ENCODE assay signal across 8 mouse cellular contexts in the genomic region with DNA sequence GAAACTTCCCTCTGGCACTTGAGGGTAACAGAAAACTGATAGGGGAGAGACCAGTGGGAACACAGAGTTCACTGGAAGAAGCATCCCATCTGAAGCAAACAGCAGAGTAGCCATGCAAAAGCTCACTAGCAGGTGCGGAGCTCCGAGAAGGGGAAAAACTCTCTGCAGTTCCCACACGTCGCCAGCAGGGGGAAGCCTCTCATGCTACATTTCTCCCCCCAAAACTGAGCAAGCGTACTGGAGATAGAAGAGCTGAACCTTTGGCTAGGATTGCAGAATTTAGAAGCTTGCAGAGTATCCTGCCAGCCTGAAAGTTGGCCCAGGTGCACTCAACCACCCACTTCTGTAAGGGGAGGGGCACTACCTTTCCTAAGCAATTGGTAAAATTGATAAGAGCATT. TPM values are rescaled to one million over a fixed set of nuclear protein-coding genes. Genes with fewer than 3 reads are reported as not detected.
A peak's percentile ranks its signal among the peaks of the same experiment; 100 is the strongest.
DNase-seq lines count a peak whose midpoint lies in the region; ATAC-seq and TF ChIP-seq lines count a peak whose summit lies in the region.

No protein-coding gene starts in this region.

- WGBS in intestine, embryonic 14.5 days: 13% methylated on average over 5 of the region's 5 CpGs
- 14% methylated on average over 5 of the region's 5 CpGs for WGBS in intestine, embryonic 15.5 days
- WGBS in hindbrain, embryonic 15.5 days: 12% methylated on average over 5 of the region's 5 CpGs

- no peaks in the 10 kb centered on the region for H3K9me3 ChIP-seq in intestine, embryonic 14.5 days (ENCODE audit: control insufficient read depth, low read length)
- H3K9me3 ChIP-seq in intestine, embryonic 15.5 days: no peaks in the 10 kb centered on the region
- H3K9me3 ChIP-seq in hindbrain, embryonic 15.5 days: no peaks in the 10 kb centered on the region

- H3K4me2 ChIP-seq in intestine, embryonic 14.5 days (ENCODE audit: low read length): no peak overlapping the region
- H3K4me2 ChIP-seq in intestine, embryonic 15.5 days (replicated peaks): no peak overlapping the region
- H3K4me2 ChIP-seq in hindbrain, embryonic 15.5 days: no peak overlapping the region

- TF ChIP-seq CTCF in left cerebral cortex, adult 2 months (IDR thresholded peaks at IDR 0.05): peak; percentile 80
- TF ChIP-seq CTCF in testis, adult 2 months (IDR thresholded peaks at IDR 0.05; ENCODE audit: control insufficient read depth, insufficient read depth, insufficient replicate concordance, low read depth, low read length): peak; percentile 71; the same call in 1 of the 2 replicates

- TF ChIP-seq POLR2A in testis, adult 2 months (IDR thresholded peaks at IDR 0.05; ENCODE audit: control insufficient read depth, low read depth, low read length): no peak

- intact Hi-C loops in left cerebral cortex, adult 2 months (cut with DNase I): loop anchor here (1.0 to 5.0 kb wide), 3 partner anchors 82 to 236 kb away; partner anchors contain the start of gene Utp14a

- no peak overlapping the region for H3K4me3 ChIP-seq in intestine, embryonic 14.5 days (ENCODE audit: low read depth, low read length)
- H3K4me3 ChIP-seq in intestine, embryonic 15.5 days (replicated peaks): no peak overlapping the region
- no peak overlapping the region for H3K4me3 ChIP-seq in hindbrain, embryonic 15.5 days
- H3K4me3 ChIP-seq in left cerebral cortex, adult 2 months: no peak overlapping the region
- no peak overlapping the region for H3K4me3 ChIP-seq in testis, adult 2 months (ENCODE audit: control insufficient read depth, low read depth, low read length)

- no peak overlapping the region for H3K9ac ChIP-seq in intestine, embryonic 14.5 days (ENCODE audit: low read length)
- no peak overlapping the region for H3K9ac ChIP-seq in intestine, embryonic 15.5 days
- H3K9ac ChIP-seq in hindbrain, embryonic 15.5 days: no peak overlapping the region

- DNase-seq in intestine, embryonic 14.5 days (ENCODE audit: low spot score): peak; percentile 86
- peak; percentile 23 to 65 for DNase-seq in frontal cortex, postnatal 10 days (ENCODE audit: low spot score in 2 of 2)
- DNase-seq in left cerebral cortex, adult 2 months (ENCODE audit: extremely low spot score in 1 of 2, low spot score in 2 of 2): peak; percentile 70 to 79
- peak; percentile 80 for DNase-seq in naive thymus-derived CD4-positive, alpha-beta T cell, adult 2 months (ENCODE audit: low read depth)

- 0 out of 2 replicates have a peak, but pooled peaks cover 5% of the 10 kb centered on the region for H3K27me3 ChIP-seq in intestine, embryonic 14.5 days (replicated peaks; ENCODE audit: control insufficient read depth, insufficient read depth, low read length)
- 0 out of 2 replicates have a peak, but pooled peaks cover 5% of the 10 kb centered on the region for H3K27me3 ChIP-seq in intestine, embryonic 15.5 days (replicated peaks)
- H3K27me3 ChIP-seq in hindbrain, embryonic 15.5 days: no peaks in the 10 kb centered on the region
- H3K27me3 ChIP-seq in testis, adult 2 months (ENCODE audit: control insufficient read depth, insufficient read depth, low read length): no peaks in the 10 kb centered on the region

- ATAC-seq in intestine, embryonic 14.5 days (replicated peaks; ENCODE audit: low FRiP score, low TSS enrichment, low read depth): no peak
- ATAC-seq in intestine, embryonic 15.5 days: no peak
- ATAC-seq in cerebellum, adult (ENCODE audit: insufficient number of reproducible peaks, low FRiP score, low TSS enrichment): peak; percentile 71
- ATAC-seq in hindbrain, embryonic 15.5 days (ENCODE audit: low FRiP score, low read depth): 0 out of 2 replicates have a peak, but pooled peaks have one; percentile 12

- H3K4me1 ChIP-seq in intestine, embryonic 14.5 days (replicated peaks; ENCODE audit: control insufficient read depth, insufficient read depth, low read length): no peaks in the 10 kb centered on the region
- H3K4me1 ChIP-seq in intestine, embryonic 15.5 days (replicated peaks): no peaks in the 10 kb centered on the region
- peaks cover 16% of the 10 kb centered on the region for H3K4me1 ChIP-seq in hindbrain, embryonic 15.5 days (replicated peaks)
- peaks cover 2% of the 10 kb centered on the region; the same call in 1 of the 2 replicates for H3K4me1 ChIP-seq in testis, adult 2 months (ENCODE audit: control insufficient read depth, insufficient read depth, low read length)

- no peaks in the 10 kb centered on the region for H3K36me3 ChIP-seq in intestine, embryonic 14.5 days (ENCODE audit: control insufficient read depth, insufficient read depth, low read length)
- H3K36me3 ChIP-seq in intestine, embryonic 15.5 days: no peaks in the 10 kb centered on the region
- no peaks in the 10 kb centered on the region for H3K36me3 ChIP-seq in hindbrain, embryonic 15.5 days
- no peaks in the 10 kb centered on the region for H3K36me3 ChIP-seq in testis, adult 2 months (ENCODE audit: control insufficient read depth, insufficient read depth, low read length)

- H3K27ac ChIP-seq in intestine, embryonic 14.5 days (ENCODE audit: low read depth): no peak overlapping the region
- H3K27ac ChIP-seq in intestine, embryonic 15.5 days: no peak overlapping the region
- no peak overlapping the region for H3K27ac ChIP-seq in hindbrain, embryonic 15.5 days (replicated peaks)
- H3K27ac ChIP-seq in left cerebral cortex, adult 2 months: no peak overlapping the region
- H3K27ac ChIP-seq in testis, adult 2 months (ENCODE audit: control insufficient read depth, insufficient read depth, low read depth, low read length): no peak overlapping the region

RNA-seq across cellular contexts. Expression of gene Apln, which starts 14.7 kb away (rescaled TPM):
- polyA plus RNA-seq in intestine, embryonic 14.5 days (2014; fragmentation: Nextera tagmentation; extraction: Ambion mirVana): 4.9 and 5.5 TPM in 2 replicates
- polyA plus RNA-seq in intestine, embryonic 15.5 days (2015; fragmentation: Nextera tagmentation; extraction: Ambion mirVana): 6.0 and 6.4 TPM in 2 replicates
- 4.2 and 4.7 TPM in 2 replicates for polyA plus RNA-seq in hindbrain, embryonic 15.5 days (2015; fragmentation: Nextera tagmentation; extraction: Ambion mirVana)
- total RNA-seq in left cerebral cortex, adult 2 months (2021): 10 to 100 TPM; 13.1 to 32.7 TPM
- polyA plus RNA-seq in testis, adult 2 months (2012; rRNA removed): 1.4 and 2.6 TPM in 2 replicates

Comparison
In these comparisons a context has a peak if more than half of its experiments do, and no peak if none do; other contexts are left out.
1. ATAC-seq: peak in cerebellum, adult (single experiment) and hindbrain, embryonic 15.5 days (single experiment); none in intestine, embryonic 14.5 days (single experiment) and intestine, embryonic 15.5 days (single experiment).
2. Peak in every context shown above with its lines, with median percentiles within 50 percentile points of each other: DNase-seq.